Mouse (Mus musculus) small intestine, adult 2 months (tissue): ENCODE data around the gene Olfr543. TPM values are rescaled to one million over a fixed set of nuclear protein-coding genes. Genes with fewer than 3 reads are reported as not detected.
"Not testable (repeated sequence)": the region's sequence is repeated elsewhere in the genome, so short reads cannot be mapped to it uniquely, and the experiment has no call there.

Source experiments
- H3K27ac ChIP-seq: fragments of 200-500 bp; 2 replicates; pipeline ENCODE4 v1.5.1; 2012; ENCODE audit warnings: low read depth, low read length, control low read depth, inconsistent platforms; ENCODE audit not compliant: insufficient read depth
- H3K27me3 ChIP-seq: fragments of 200-500 bp; 2 replicates; pipeline ENCODE4 v1.6.1; 2012; ENCODE audit warnings: mild to moderate bottlenecking, moderate library complexity, low read length, inconsistent platforms; ENCODE audit not compliant: control insufficient read depth, insufficient read depth
- H3K36me3 ChIP-seq: fragments of 200-500 bp; 2 replicates; pipeline ENCODE4 v1.6.1; 2012; ENCODE audit warnings: mild to moderate bottlenecking, low read length, control low read depth, inconsistent platforms; ENCODE audit not compliant: control insufficient read depth, insufficient read depth
- H3K4me1 ChIP-seq: fragments of 200-500 bp; 2 replicates; pipeline ENCODE4 v1.6.1; 2012; ENCODE audit warnings: low read length, inconsistent platforms, mixed read lengths; ENCODE audit not compliant: control insufficient read depth, insufficient read depth, insufficient read length
- H3K4me3 ChIP-seq: fragments of 200-500 bp; 2 replicates; pipeline ENCODE4 v1.5.1; 2012; ENCODE audit warnings: low read depth, mild to moderate bottlenecking, control low read depth, inconsistent platforms, low read length, moderate library complexity
- CTCF ChIP-seq: fragments of 200-500 bp; IDR thresholded peaks from 2 replicates; pipeline ENCODE4 v1.5.1; 2012; ENCODE audit warnings: low read depth, mild to moderate bottlenecking, control low read depth, inconsistent platforms, low read length, moderate library complexity, mixed read lengths; ENCODE audit not compliant: insufficient replicate concordance, insufficient read length; ENCODE audit errors: extremely low read depth
- POLR2A ChIP-seq: fragments of 200-500 bp; IDR thresholded peaks from 2 replicates; pipeline ENCODE4 v1.6.1; 2012; ENCODE audit warnings: low read depth, mild to moderate bottlenecking, control low read depth, inconsistent platforms, low read length, moderate library complexity
- WGBS: fragments of 180-500 bp; shearing (Covaris S2); methylation state at CpG from one replicate; pipeline ENCODE4 v1.1.7; 2018; 5-methylcytosine and 5-hydroxymethylcytosine counted together
- polyA plus RNA-seq: library from polyadenylated mRNA; depleted of rRNA; stranded (reverse); fragments of >200 nt; gene quantifications from 2 replicates; pipeline ENCODE4 v1.2.3, GENCODE M21; 2012

Olfr543 gene
- polyA plus RNA-seq, 1 experiment = not detected

DNA sequence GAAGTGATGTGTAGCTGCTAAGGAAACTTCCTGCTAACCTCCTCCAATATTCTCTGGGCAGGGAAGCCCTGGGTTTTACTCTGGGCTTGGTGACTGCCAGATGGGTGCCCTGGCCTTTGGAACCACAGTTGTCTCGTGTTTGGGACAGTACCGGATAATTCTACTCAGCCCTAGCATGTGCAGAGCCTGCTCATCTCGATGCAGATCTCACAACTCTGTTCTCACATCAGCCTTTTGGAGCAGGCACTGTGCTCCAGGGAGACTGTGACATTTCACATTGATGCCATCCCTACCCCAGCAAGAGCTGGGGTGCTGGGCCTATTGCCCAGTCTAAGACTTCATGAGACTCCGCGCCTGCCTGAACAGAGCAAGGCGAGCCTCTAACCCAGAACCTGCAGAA lies 27.2 kb upstream of the Olfr543 start:
- no peaks in the 10 kb centered on the region for H3K27me3 ChIP-seq
- 81% methylated on average over 6 of the region's 6 CpGs for WGBS
- no peaks in the 10 kb centered on the region; the same call in 1 of the 2 replicates for H3K4me1 ChIP-seq
- H3K27ac ChIP-seq = no peak overlapping the region
- H3K4me3 ChIP-seq = no peak overlapping the region
- no peak for TF ChIP-seq CTCF
- TF ChIP-seq POLR2A = no peak
- H3K36me3 ChIP-seq = no peaks in the 10 kb centered on the region

GRCm38 (mm10) chr7:102508066-102508465 lies 26.6 kb upstream of the Olfr543 start:
- Histone ChIP-seq H3K36me3 (no peaks in the 10 kb centered on the region), H3K4me1 (no peaks in the 10 kb centered on the region; the same call in 1 of the 2 replicates), H3K27me3 (no peaks in the 10 kb centered on the region), H3K4me3 (no peak overlapping the region), H3K27ac (no peak overlapping the region)
- WGBS = 87% methylated on average over 9 of the region's 9 CpGs
- no peak for TF ChIP-seq POLR2A
- no peak for TF ChIP-seq CTCF

DNA sequence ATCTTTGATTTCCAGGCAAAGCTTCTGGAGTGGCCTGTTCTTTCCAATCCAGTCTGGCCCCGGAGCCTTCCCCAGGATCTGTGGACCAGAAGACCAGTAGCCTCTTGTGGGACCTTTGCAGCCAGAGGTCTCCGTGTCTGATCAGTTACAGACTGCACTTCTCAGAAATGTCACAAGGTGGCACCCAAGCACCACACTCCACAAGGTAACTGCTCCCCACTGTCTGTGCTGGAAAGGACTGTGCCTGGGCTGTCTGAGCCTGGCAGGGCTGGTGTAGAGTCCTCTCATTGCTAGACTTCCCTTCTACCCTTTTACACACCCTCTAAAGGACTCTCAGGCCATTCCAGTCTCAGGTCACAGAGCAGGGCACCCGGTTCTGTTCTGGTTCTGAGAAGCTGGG lies 25.4 kb upstream of the Olfr543 start:
- H3K4me3 ChIP-seq = no peak overlapping the region
- no peak for TF ChIP-seq POLR2A
- peak; percentile 74; the same call in 1 of the 2 replicates for TF ChIP-seq CTCF
- no peak overlapping the region for H3K27ac ChIP-seq
- no peaks in the 10 kb centered on the region for H3K27me3 ChIP-seq
- H3K36me3 ChIP-seq = no peaks in the 10 kb centered on the region
- 35% methylated on average over 3 of the region's 3 CpGs for WGBS
- H3K4me1 ChIP-seq = no peaks in the 10 kb centered on the region

DNA sequence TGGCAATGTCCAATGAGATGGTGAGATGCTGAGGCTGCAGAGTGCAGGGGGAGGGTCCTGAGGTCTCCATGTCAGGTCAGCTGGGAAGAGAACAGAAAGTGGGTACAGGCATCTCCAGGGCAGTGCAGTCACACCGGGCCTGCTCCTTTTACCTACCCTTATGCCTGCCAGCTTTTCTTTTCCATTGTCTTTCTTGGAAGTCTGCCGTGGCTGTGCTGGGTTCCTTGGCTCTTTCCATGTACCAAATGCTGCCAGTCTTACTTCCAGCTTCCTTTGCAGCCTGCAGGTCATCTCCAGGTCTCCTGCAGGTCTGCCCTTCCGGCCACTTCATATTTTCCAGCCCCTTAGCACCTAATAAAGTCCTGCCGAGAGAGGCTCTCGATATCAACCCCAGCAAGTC lies 20.5 kb upstream of the Olfr543 start:
- Histone ChIP-seq H3K27me3 (no peaks in the 10 kb centered on the region; the same call in 1 of the 2 replicates), H3K4me1 (no peaks in the 10 kb centered on the region), H3K36me3 (no peaks in the 10 kb centered on the region), H3K4me3 (no peak overlapping the region), H3K27ac (no peak overlapping the region)
- no peak for TF ChIP-seq POLR2A
- no peak for TF ChIP-seq CTCF
- 69% methylated on average over 5 of the region's 5 CpGs for WGBS

GRCm38 (mm10) chr7:102499473-102499872 lies 18.0 kb upstream of the Olfr543 start, which contains the start of gene Olfr545:
Gene Olfr545, minus strand, starts transcription at chr7:102499573.
- Histone ChIP-seq H3K36me3 (no peaks in the 10 kb centered on the region), H3K27me3 (no peaks in the 10 kb centered on the region; the same call in 1 of the 2 replicates), H3K4me3 (no peak within 1 kb of the TSS), H3K27ac (no peak within 1 kb of the TSS), H3K4me1 (no peaks in the 10 kb centered on the region)
- WGBS = 56% methylated on average over 3 of the region's 3 CpGs
- no peak for TF ChIP-seq POLR2A
- no peak for TF ChIP-seq CTCF

DNA sequence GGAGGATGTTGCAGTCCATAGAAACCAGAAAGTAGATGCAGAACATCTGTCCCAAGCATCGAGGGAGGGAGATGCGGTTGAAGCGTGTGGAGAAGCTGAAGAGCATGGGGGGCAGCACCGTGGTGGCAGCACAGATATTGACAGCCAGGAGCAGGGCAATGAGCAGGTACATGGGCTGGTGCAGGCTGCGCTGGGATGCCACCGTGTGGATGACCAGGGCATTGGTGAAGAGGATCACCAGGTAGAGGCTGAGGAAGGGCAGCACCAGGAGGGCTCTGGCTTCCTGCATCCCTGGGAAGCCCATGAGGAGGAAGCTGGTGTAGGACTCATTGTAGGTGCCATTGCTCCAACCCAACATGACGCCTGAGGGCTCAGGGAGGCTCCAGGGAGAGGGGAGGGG lies 12.9 kb upstream of the Olfr543 start:
- H3K27ac ChIP-seq, H3K36me3 ChIP-seq, H3K4me1 ChIP-seq, H3K4me3 ChIP-seq, H3K27me3 ChIP-seq: not testable (repeated sequence)
- WGBS = 44% methylated on average over 7 of the region's 7 CpGs

GRCm38 (mm10) chr7:102488161-102488560 lies 6.7 kb upstream of the Olfr543 start, which contains the start of gene Olfr544:
Gene Olfr544, minus strand, starts transcription at chr7:102488313.
- Histone ChIP-seq H3K4me1 (no peaks in the 10 kb centered on the region), H3K27ac (no peak within 1 kb of the TSS), H3K4me3 (no peak within 1 kb of the TSS), H3K27me3 (no peaks in the 10 kb centered on the region), H3K36me3 (no peaks in the 10 kb centered on the region)
- TF ChIP-seq POLR2A = no peak
- no peak for TF ChIP-seq CTCF
- 48% methylated on average over 1 of the region's 1 CpGs for WGBS

GRCm38 (mm10) chr7:102486105-102486504 lies 4.6 kb upstream of the Olfr543 start:
- no peak overlapping the region for H3K27ac ChIP-seq
- no peaks in the 10 kb centered on the region for H3K4me1 ChIP-seq
- TF ChIP-seq POLR2A (no peak), CTCF (no peak)
- H3K4me3 ChIP-seq = no peak overlapping the region
- H3K36me3 ChIP-seq = no peaks in the 10 kb centered on the region
- 33% methylated on average over 1 of the region's 1 CpGs for whole genome bisulfite sequencing
- no peaks in the 10 kb centered on the region for H3K27me3 ChIP-seq

GRCm38 (mm10) chr7:102484766-102485165 lies 3.3 kb upstream of the Olfr543 start:
- H3K27me3 ChIP-seq, H3K4me1 ChIP-seq, H3K27ac ChIP-seq, H3K36me3 ChIP-seq, H3K4me3 ChIP-seq: not testable (repeated sequence)
- WGBS = 56% methylated on average over 8 of the region's 8 CpGs
